Mouse (Mus musculus) ES-Bruce4 (cell line): ENCODE measurements around the gene Cdcp2.

Source experiments
- CTCF ChIP-seq: IDR thresholded peaks from one replicate; pipeline ENCODE4 v1.8.1; 2011; ENCODE audit warnings: low read depth, low read length
- POLR2A ChIP-seq: IDR thresholded peaks from one replicate; pipeline ENCODE4 v1.8.1; 2011; ENCODE audit warnings: low read length; ENCODE audit not compliant: insufficient read depth

GRCm38 (mm10) chr4:107082185-107082584 lies 14.5 kb upstream of the Cdcp2 start:
- TF ChIP-seq CTCF (no peak), POLR2A (no peak)
